Mouse (Mus musculus): ENCODE measurements around the gene Rnf150.

DNA sequence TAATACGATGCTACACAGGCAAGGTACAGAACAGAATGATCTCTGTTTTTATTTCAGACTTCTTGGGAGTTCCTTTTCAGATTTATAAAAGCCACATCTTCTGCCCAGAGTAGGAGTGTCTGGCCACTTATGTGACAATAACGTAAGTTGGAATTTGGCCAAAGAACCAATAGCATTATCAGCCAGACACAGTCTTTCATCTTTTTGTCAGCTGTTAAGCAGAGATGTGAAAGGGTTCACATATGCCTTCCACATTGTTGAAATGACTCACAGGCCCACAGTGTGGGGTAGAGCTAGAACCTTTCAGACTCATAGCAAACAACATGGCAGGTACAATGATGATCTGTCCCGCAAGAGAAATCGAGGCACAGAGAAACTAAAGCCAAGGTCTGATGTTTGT lies 16.4 kb upstream of the Rnf150 start:
- TF ChIP-seq CTCF (IDR thresholded peaks at IDR 0.05; ENCODE audit: low read depth) (no peak), EP300 (optimal IDR thresholded peaks at IDR 0.05) (no peak)

All from stomach, postnatal 0 days (tissue).